Mouse (Mus musculus) testis, adult 2 months (tissue): ENCODE results near the gene Reep6. TPM values are rescaled to one million over a fixed set of nuclear protein-coding genes. Genes with fewer than 3 reads are reported as not detected.

Experiments used
- H3K27ac ChIP-seq: fragments of 200-500 bp; 2 replicates; pipeline ENCODE4 v1.5.1; 2012; ENCODE audit warnings: low read depth, low read length; ENCODE audit not compliant: control insufficient read depth, insufficient read depth
- H3K27me3 ChIP-seq: fragments of 200-500 bp; 2 replicates; pipeline ENCODE4 v1.6.1; 2012; ENCODE audit warnings: mild to moderate bottlenecking, low read length, moderate library complexity; ENCODE audit not compliant: control insufficient read depth, insufficient read depth
- H3K36me3 ChIP-seq: fragments of 200-500 bp; 2 replicates; pipeline ENCODE4 v1.6.1; 2012; ENCODE audit warnings: mild to moderate bottlenecking, low read length; ENCODE audit not compliant: control insufficient read depth, insufficient read depth
- H3K4me1 ChIP-seq: fragments of 200-500 bp; 2 replicates; pipeline ENCODE4 v1.6.1; 2012; ENCODE audit warnings: low read length; ENCODE audit not compliant: control insufficient read depth, insufficient read depth
- H3K4me3 ChIP-seq: fragments of 200-500 bp; 2 replicates; pipeline ENCODE4 v1.5.1; 2012; ENCODE audit warnings: low read depth, mild to moderate bottlenecking, low read length, moderate library complexity, mixed read lengths; ENCODE audit not compliant: control insufficient read depth
- CTCF ChIP-seq: fragments of 200-500 bp; IDR thresholded peaks from 2 replicates; pipeline ENCODE4 v1.5.1; 2012; ENCODE audit warnings: low read depth, mild to moderate bottlenecking, inconsistent platforms, low read length, moderate library complexity; ENCODE audit not compliant: control insufficient read depth, insufficient read depth, insufficient replicate concordance
- POLR2A ChIP-seq: fragments of 200-500 bp; IDR thresholded peaks from 2 replicates; pipeline ENCODE4 v1.6.1; 2012; ENCODE audit warnings: low read depth, mild to moderate bottlenecking, inconsistent platforms, low read length, moderate library complexity; ENCODE audit not compliant: control insufficient read depth
- polyA plus RNA-seq: library from polyadenylated mRNA; depleted of rRNA; stranded (reverse); fragments of >200 nt; gene quantifications from 2 replicates; pipeline ENCODE4 v1.2.3, GENCODE M21; 2012

Reep6 gene
- polyA plus RNA-seq, 1 experiment, result 732 TPM

GRCm38 (mm10) chr10:80296824-80297223 lies 32.9 kb upstream of the Reep6 start:
- H3K27me3 ChIP-seq, result no peaks in the 10 kb centered on the region
- TF ChIP-seq CTCF, result no peak
- TF ChIP-seq POLR2A, result no peak
- H3K36me3 ChIP-seq, result peaks cover 1% of the 10 kb centered on the region; the same call in 1 of the 2 replicates
- no peak overlapping the region for H3K4me3 ChIP-seq
- H3K27ac ChIP-seq, result no peak overlapping the region
- H3K4me1 ChIP-seq, result peaks cover 23% of the 10 kb centered on the region

- Histone ChIP-seq H3K36me3 (peaks cover 1% of the 10 kb centered on the region; the same call in 1 of the 2 replicates), H3K27ac (no peak overlapping the region), H3K4me1 (peaks cover 23% of the 10 kb centered on the region), H3K27me3 (no peaks in the 10 kb centered on the region), H3K4me3 (no peak overlapping the region)
- no peak for TF ChIP-seq CTCF
- no peak for TF ChIP-seq POLR2A
Measured at GRCm38 (mm10) chr10:80297526-80298133, 32.1 kb upstream of the Reep6 start.

- no peaks in the 10 kb centered on the region for H3K36me3 ChIP-seq
- H3K4me3 ChIP-seq, result peak overlapping the region; percentile 5
- no peak overlapping the region for H3K27ac ChIP-seq
- peaks cover 17% of the 10 kb centered on the region for H3K4me1 ChIP-seq
- no peak for TF ChIP-seq CTCF
- TF ChIP-seq POLR2A, result no peak
- no peaks in the 10 kb centered on the region for H3K27me3 ChIP-seq
Measured at GRCm38 (mm10) chr10:80298571-80299281, 31.0 kb upstream of the Reep6 start.

- Histone ChIP-seq H3K36me3 (no peaks in the 10 kb centered on the region), H3K27ac (no peak overlapping the region), H3K4me1 (peaks cover 17% of the 10 kb centered on the region), H3K4me3 (peak overlapping the region; percentile 5), H3K27me3 (no peaks in the 10 kb centered on the region)
- no peak for TF ChIP-seq CTCF
- no peak for TF ChIP-seq POLR2A
Measured at GRCm38 (mm10) chr10:80299301-80299700, 30.5 kb upstream of the Reep6 start.

GRCm38 (mm10) chr10:80299824-80300223 lies 29.9 kb upstream of the Reep6 start:
- Histone ChIP-seq H3K27me3 (no peaks in the 10 kb centered on the region), H3K4me1 (peaks cover 17% of the 10 kb centered on the region), H3K4me3 (no peak overlapping the region), H3K36me3 (no peaks in the 10 kb centered on the region), H3K27ac (no peak overlapping the region)
- TF ChIP-seq CTCF (no peak), POLR2A (no peak)

- no peak for TF ChIP-seq CTCF
- TF ChIP-seq POLR2A, result no peak
- Histone ChIP-seq H3K4me3 (no peak overlapping the region), H3K36me3 (no peaks in the 10 kb centered on the region), H3K27me3 (no peaks in the 10 kb centered on the region), H3K4me1 (peaks cover 14% of the 10 kb centered on the region), H3K27ac (no peak overlapping the region)
Measured at GRCm38 (mm10) chr10:80300672-80301181, 29.0 kb upstream of the Reep6 start.

GRCm38 (mm10) chr10:80301256-80302081 lies 28.3 kb upstream of the Reep6 start:
- no peaks in the 10 kb centered on the region for H3K27me3 ChIP-seq
- no peaks in the 10 kb centered on the region for H3K36me3 ChIP-seq
- no peak overlapping the region for H3K4me3 ChIP-seq
- no peak overlapping the region for H3K27ac ChIP-seq
- peaks cover 10% of the 10 kb centered on the region for H3K4me1 ChIP-seq
- no peak for TF ChIP-seq POLR2A
- no peak for TF ChIP-seq CTCF
